Mouse (Mus musculus): ENCODE measurements around the gene Dnajc5. TPM values are rescaled to one million over a fixed set of nuclear protein-coding genes. Genes with fewer than 3 reads are reported as not detected.

Gene Dnajc5
- polyA plus RNA-seq, 2 experiments = 13.9 to 20.0 TPM

DNA sequence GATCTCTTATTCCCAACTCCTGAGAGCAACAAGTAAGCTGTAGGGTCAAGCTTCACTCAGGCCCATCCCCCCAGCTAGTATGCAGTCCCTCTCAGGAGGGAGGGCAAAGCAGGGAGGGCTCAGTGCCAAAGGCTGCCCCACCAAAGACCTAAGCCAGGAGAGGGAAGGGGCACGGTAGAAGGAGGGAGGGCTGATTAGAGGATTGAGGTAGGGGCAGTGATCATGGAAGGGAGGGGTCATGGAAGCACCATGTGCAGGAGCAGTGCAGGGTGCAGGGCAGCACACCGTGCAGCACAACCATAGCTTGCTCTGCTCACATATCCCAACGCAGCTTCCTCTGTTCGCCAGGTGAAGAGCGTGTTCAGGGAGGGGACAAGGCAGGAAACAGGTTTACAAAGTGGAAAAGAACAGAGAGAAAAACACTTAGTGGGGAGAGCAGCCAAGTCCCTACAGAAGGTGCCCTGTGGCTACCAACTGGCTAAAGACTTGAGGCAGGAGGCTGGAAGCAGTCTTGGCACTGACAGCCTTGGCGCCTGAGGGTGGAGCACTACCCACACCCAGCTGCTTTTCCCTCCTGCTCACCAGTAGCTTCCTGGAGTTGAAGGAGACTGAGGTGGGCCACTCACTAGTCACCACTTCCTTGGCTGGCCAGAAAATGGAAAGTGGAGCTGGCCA, 50.8 kb downstream of the Dnajc5 start:
- Histone ChIP-seq H3K4me3 (ENCODE audit: insufficient read depth in 1 of 2, low read depth in 2 of 2, low read length in 2 of 2) (no peak overlapping the region), H3K4me2 (ENCODE audit: low read depth) (no peak overlapping the region), H3K27ac (no peak overlapping the region), H3K9ac (replicated peaks) (no peak overlapping the region; the same call in 1 of the 2 replicates), H3K9me3 (ENCODE audit: control insufficient read depth, low read length) (no peaks in the 10 kb centered on the region), H3K4me1 (replicated peaks; ENCODE audit: control insufficient read depth in 2 of 2, insufficient read depth in 2 of 2, low read length in 1 of 2) (peaks cover 7 to 17% of the 10 kb centered on the region in 2 experiments), H3K36me3 (replicated peaks; ENCODE audit: control insufficient read depth, insufficient read depth, low read depth) (no peaks in the 10 kb centered on the region; the same call in 1 of the 2 replicates), H3K27me3 (ENCODE audit: control insufficient read depth, insufficient read depth, low read length) (no peaks in the 10 kb centered on the region)
- TF ChIP-seq EP300 (IDR thresholded peaks at IDR 0.05; ENCODE audit: low read depth) (no peak), CTCF (IDR thresholded peaks at IDR 0.05; ENCODE audit: low read depth) (peak; percentile 21; the same call in 1 of the 2 replicates)
- ATAC-seq (ENCODE audit: insufficient read depth) (no peak), DNase-seq (ENCODE audit: low read depth in 3 of 3, low spot score in 3 of 3) (no peak)
- WGBS (ENCODE audit: insufficient replicate concordance) = 62% methylated on average over 6 of the region's 6 CpGs

GRCm38 (mm10) chr2:181571941-181572670, 51.8 kb downstream of the Dnajc5 start:
- H3K4me3 ChIP-seq (ENCODE audit: insufficient read depth in 1 of 2, low read depth in 2 of 2, low read length in 2 of 2) = no peak overlapping the region
- TF ChIP-seq CTCF (IDR thresholded peaks at IDR 0.05; ENCODE audit: low read depth) (no peak), EP300 (IDR thresholded peaks at IDR 0.05; ENCODE audit: low read depth) (no peak)
- H3K36me3 ChIP-seq (replicated peaks; ENCODE audit: control insufficient read depth, insufficient read depth, low read depth) = no peaks in the 10 kb centered on the region; the same call in 1 of the 2 replicates
- no peaks in the 10 kb centered on the region for H3K9me3 ChIP-seq (ENCODE audit: control insufficient read depth, low read length)
- no peak overlapping the region for H3K9ac ChIP-seq (replicated peaks)
- no peaks in the 10 kb centered on the region for H3K27me3 ChIP-seq (ENCODE audit: control insufficient read depth, insufficient read depth, low read length)
- H3K4me1 ChIP-seq (replicated peaks; ENCODE audit: control insufficient read depth in 2 of 2, insufficient read depth in 2 of 2, low read length in 1 of 2) = peaks cover 15 to 25% of the 10 kb centered on the region in 2 experiments
- ATAC-seq (ENCODE audit: insufficient read depth) (no peak), DNase-seq (ENCODE audit: low read depth in 3 of 3, low spot score in 3 of 3) (no peak)
- H3K4me2 ChIP-seq (ENCODE audit: low read depth) = no peak overlapping the region
- 83% methylated on average over 11 of the region's 11 CpGs for WGBS (ENCODE audit: insufficient replicate concordance)
- H3K27ac ChIP-seq = no peak overlapping the region

GRCm38 (mm10) chr2:181572921-181573920, 52.9 kb downstream of the Dnajc5 start:
- Histone ChIP-seq H3K27ac (no peak overlapping the region), H3K9ac (replicated peaks) (no peak overlapping the region), H3K4me3 (ENCODE audit: insufficient read depth in 1 of 2, low read depth in 2 of 2, low read length in 2 of 2) (no peak overlapping the region), H3K4me1 (replicated peaks; ENCODE audit: control insufficient read depth in 2 of 2, insufficient read depth in 2 of 2, low read length in 1 of 2) (peaks cover 26 to 35% of the 10 kb centered on the region in 2 experiments), H3K4me2 (ENCODE audit: low read depth) (no peak overlapping the region), H3K9me3 (ENCODE audit: control insufficient read depth, low read length) (no peaks in the 10 kb centered on the region), H3K36me3 (replicated peaks; ENCODE audit: control insufficient read depth, insufficient read depth, low read depth) (no peaks in the 10 kb centered on the region; the same call in 1 of the 2 replicates), H3K27me3 (ENCODE audit: control insufficient read depth, insufficient read depth, low read length) (no peaks in the 10 kb centered on the region)
- WGBS (ENCODE audit: insufficient replicate concordance) = 86% methylated on average over 15 of the region's 15 CpGs
- ATAC-seq (ENCODE audit: insufficient read depth) = no peak
- TF ChIP-seq EP300 (IDR thresholded peaks at IDR 0.05; ENCODE audit: low read depth) (no peak), CTCF (IDR thresholded peaks at IDR 0.05; ENCODE audit: low read depth) (no peak)
- DNase-seq (ENCODE audit: low read depth in 3 of 3, low spot score in 3 of 3) = no peak

GRCm38 (mm10) chr2:181573961-181574360, 53.7 kb downstream of the Dnajc5 start:
- TF ChIP-seq EP300 (IDR thresholded peaks at IDR 0.05; ENCODE audit: low read depth) (no peak), CTCF (IDR thresholded peaks at IDR 0.05; ENCODE audit: low read depth) (no peak)
- ATAC-seq (ENCODE audit: insufficient read depth) = no peak
- H3K9me3 ChIP-seq (ENCODE audit: control insufficient read depth, low read length) = no peaks in the 10 kb centered on the region
- H3K4me2 ChIP-seq (ENCODE audit: low read depth) = no peak overlapping the region
- no peak overlapping the region for H3K27ac ChIP-seq
- H3K4me1 ChIP-seq (replicated peaks; ENCODE audit: control insufficient read depth in 2 of 2, insufficient read depth in 2 of 2, low read length in 1 of 2) = peaks cover 32 to 36% of the 10 kb centered on the region in 2 experiments
- H3K36me3 ChIP-seq (replicated peaks; ENCODE audit: control insufficient read depth, insufficient read depth, low read depth) = no peaks in the 10 kb centered on the region; the same call in 1 of the 2 replicates
- H3K9ac ChIP-seq (replicated peaks) = no peak overlapping the region
- no peak overlapping the region for H3K4me3 ChIP-seq (ENCODE audit: insufficient read depth in 1 of 2, low read depth in 2 of 2, low read length in 2 of 2)
- H3K27me3 ChIP-seq (ENCODE audit: control insufficient read depth, insufficient read depth, low read length) = no peaks in the 10 kb centered on the region
- DNase-seq (ENCODE audit: low read depth in 3 of 3, low spot score in 3 of 3) = no peak
- 63% methylated on average over 9 of the region's 9 CpGs for WGBS (ENCODE audit: insufficient replicate concordance)

Data from liver, embryonic 14.5 days (tissue).